Mouse (Mus musculus): ENCODE measurements around the gene Chrm5.

GRCm38 (mm10) chr2:112433359-112433758 is 47.2 kb downstream of the Chrm5 start:
- no peak for TF ChIP-seq E2F4 (IDR thresholded peaks at IDR 0.05; ENCODE audit: borderline replicate concordance, low read depth, low read length)
- TF ChIP-seq POLR2A (IDR thresholded peaks at IDR 0.05; ENCODE audit: control insufficient read depth in 1 of 2, insufficient read depth in 1 of 2, low read depth in 1 of 2, low read length in 2 of 2, poor library complexity in 1 of 2), result peak in 1 of 2 experiments; percentile 41; a peak in 1 of 4 replicates
- TF ChIP-seq EP300 (IDR thresholded peaks at IDR 0.05; ENCODE audit: low read depth in 1 of 2, low read length in 2 of 2), result peak in 1 of 2 experiments; percentile 40; a peak in 2 of 4 replicates
- no peak for TF ChIP-seq CHD1 (IDR thresholded peaks at IDR 0.05; ENCODE audit: low read depth, low read length)
- no peak for TF ChIP-seq CTCF (IDR thresholded peaks at IDR 0.05 in 2 of 3, conservative IDR thresholded peaks at IDR 0.05 in 1 of 3; ENCODE audit: control insufficient read depth in 1 of 3, insufficient read depth in 1 of 3, low read depth in 2 of 3, low read length in 3 of 3, poor library complexity in 1 of 3, severe bottlenecking in 1 of 3)
- TF ChIP-seq ZKSCAN1 (IDR thresholded peaks at IDR 0.05; ENCODE audit: low read depth, low read length), result no peak
- TF ChIP-seq BHLHE40 (IDR thresholded peaks at IDR 0.05; ENCODE audit: borderline replicate concordance, low read depth, low read length), result peak; percentile 47; the same call in 1 of the 2 replicates
- TF ChIP-seq JUND (IDR thresholded peaks at IDR 0.05; ENCODE audit: low read depth, low read length), result no peak
